Mouse (Mus musculus) heart, postnatal 0 days (tissue): ENCODE measurements at regions not wholly inside any gene's neighbourhood (a gene's known extent, or its start where the extent isn't known, plus 50 kb on each side); places are given as distances from the start of the nearest gene placed in this dataset.

ENCODE experiments used
- ATAC-seq: fragments of 200-750 bp; cut with Nextera tagmentation; 2 replicates; pipeline ENCODE4 v1.8.0; 2017; ENCODE audit warnings: low read depth, moderate number of reproducible peaks, moderate library complexity; ENCODE audit not compliant: insufficient read depth
- DNase-seq: peaks from one replicate; pipeline ENCODE4 v3.0.0-alpha.2; 2016; ENCODE audit warnings: low spot score
- H3K27ac ChIP-seq: fragments of 300-500 bp; sonication (generic); 2 replicates; pipeline ENCODE4 v1.5.1; 2014; ENCODE audit warnings: low read depth, mild to moderate bottlenecking
- H3K27me3 ChIP-seq: fragments of 300-500 bp; sonication (generic); 2 replicates; pipeline ENCODE4 v1.6.1; 2014; ENCODE audit warnings: low read length, mixed read lengths; ENCODE audit not compliant: control insufficient read depth, insufficient read depth
- H3K36me3 ChIP-seq: fragments of 300-500 bp; sonication (generic); replicated peaks from 2 replicates; pipeline ENCODE4 v1.6.1; 2014; ENCODE audit warnings: low read length, mixed read lengths; ENCODE audit not compliant: control insufficient read depth, insufficient read depth
- H3K4me1 ChIP-seq: fragments of 300-500 bp; sonication (generic); 2 replicates; pipeline ENCODE4 v1.6.1; 2014; ENCODE audit warnings: antibody characterized with exemption; ENCODE audit not compliant: control insufficient read depth, insufficient read depth
- H3K4me2 ChIP-seq: fragments of 300-500 bp; sonication (generic); 2 replicates; pipeline ENCODE4 v1.6.1; 2014; ENCODE audit warnings: low read depth, mild to moderate bottlenecking, low read length, moderate library complexity
- H3K4me3 ChIP-seq: fragments of 300-500 bp; sonication (generic); 2 replicates; pipeline ENCODE4 v1.5.1; 2014; ENCODE audit warnings: low read depth, low read length
- H3K9ac ChIP-seq: fragments of 300-500 bp; sonication (generic); replicated peaks from 2 replicates; pipeline ENCODE4 v1.6.1; 2014; ENCODE audit warnings: low read depth, low read length, mixed read lengths
- H3K9me3 ChIP-seq: fragments of 300-500 bp; sonication (generic); replicated peaks from 2 replicates; pipeline ENCODE4 v1.6.1; 2016; ENCODE audit warnings: low read length; ENCODE audit not compliant: control insufficient read depth
- CTCF ChIP-seq: IDR thresholded peaks from 2 replicates; pipeline ENCODE4 v1.5.1; 2016; ENCODE audit warnings: antibody characterized with exemption, control low read depth, low read depth
- EP300 ChIP-seq: IDR thresholded peaks from 2 replicates; pipeline ENCODE4 v1.6.1; 2016; ENCODE audit warnings: antibody characterized with exemption, low read depth
- WGBS: fragments of 180-500 bp; shearing (Covaris S2); extraction: QIAGEN DNeasy Blood & Tissue Kit; methylation state at CpG from one replicate; pipeline ENCODE4 v1.1.7; 2014; 5-methylcytosine and 5-hydroxymethylcytosine counted together

GRCm38 (mm10) chrX:66524891-66525290 is 124.2 kb upstream of the Slitrk2 start:
- Histone ChIP-seq H3K27ac (no peak overlapping the region), H3K27me3 (no peaks in the 10 kb centered on the region), H3K36me3 (no peaks in the 10 kb centered on the region), H3K4me2 (no peak overlapping the region), H3K9ac (no peak overlapping the region), H3K4me1 (no peaks in the 10 kb centered on the region), H3K9me3 (no peaks in the 10 kb centered on the region), H3K4me3 (no peak overlapping the region)
- ATAC-seq (no peak), DNase-seq (no peak)
- WGBS = 45% methylated on average over 2 of the region's 2 CpGs
- TF ChIP-seq CTCF (no peak), EP300 (no peak)

- no peak overlapping the region for H3K9ac ChIP-seq
- H3K4me1 ChIP-seq = no peaks in the 10 kb centered on the region
- H3K27me3 ChIP-seq = no peaks in the 10 kb centered on the region
- DNase-seq (no peak), ATAC-seq (no peak)
- 36% methylated on average over 3 of the region's 3 CpGs for WGBS
- TF ChIP-seq EP300 = no peak
- no peak for TF ChIP-seq CTCF
- H3K27ac ChIP-seq = no peak overlapping the region
- H3K36me3 ChIP-seq = no peaks in the 10 kb centered on the region
- H3K4me2 ChIP-seq = no peak overlapping the region
- H3K4me3 ChIP-seq = no peak overlapping the region
- H3K9me3 ChIP-seq = no peaks in the 10 kb centered on the region
Measured at GRCm38 (mm10) chrX:66526842-66527623, 122.1 kb upstream of the Slitrk2 start.

GRCm38 (mm10) chrX:66528931-66529330 is 120.2 kb upstream of the Slitrk2 start:
- WGBS = 49% methylated on average over 1 of the region's 1 CpGs
- no peaks in the 10 kb centered on the region for H3K27me3 ChIP-seq
- no peak for TF ChIP-seq CTCF
- TF ChIP-seq EP300 = no peak
- DNase-seq = no peak
- no peak for ATAC-seq
- no peaks in the 10 kb centered on the region for H3K36me3 ChIP-seq
- H3K27ac ChIP-seq = no peak overlapping the region
- no peak overlapping the region for H3K4me3 ChIP-seq
- H3K9me3 ChIP-seq = no peaks in the 10 kb centered on the region
- no peak overlapping the region for H3K9ac ChIP-seq
- no peaks in the 10 kb centered on the region for H3K4me1 ChIP-seq
- no peak overlapping the region for H3K4me2 ChIP-seq

GRCm38 (mm10) chrX:66544002-66544520 is 105.1 kb upstream of the Slitrk2 start:
- Histone ChIP-seq H3K9ac (no peak overlapping the region), H3K4me2 (no peak overlapping the region), H3K9me3 (no peaks in the 10 kb centered on the region), H3K4me1 (no peaks in the 10 kb centered on the region), H3K27ac (no peak overlapping the region), H3K36me3 (no peaks in the 10 kb centered on the region), H3K4me3 (no peak overlapping the region), H3K27me3 (no peaks in the 10 kb centered on the region)
- ATAC-seq (no peak), DNase-seq (no peak)
- TF ChIP-seq EP300 = no peak
- no peak for TF ChIP-seq CTCF
- WGBS = 72% methylated on average over 2 of the region's 2 CpGs

- Histone ChIP-seq H3K9me3 (no peaks in the 10 kb centered on the region), H3K27me3 (no peaks in the 10 kb centered on the region), H3K27ac (no peak overlapping the region), H3K36me3 (no peaks in the 10 kb centered on the region), H3K9ac (no peak overlapping the region), H3K4me2 (no peak overlapping the region), H3K4me1 (no peaks in the 10 kb centered on the region), H3K4me3 (no peak overlapping the region)
- DNase-seq = peak; percentile 32
- ATAC-seq = peak; percentile 74
- WGBS = 11% methylated on average over 2 of the region's 2 CpGs
- no peak for TF ChIP-seq EP300
- no peak for TF ChIP-seq CTCF
Measured at GRCm38 (mm10) chrX:66554539-66554938, 94.6 kb upstream of the Slitrk2 start.
